Mouse (Mus musculus) liver, embryonic 15.5 days (tissue): ENCODE data around the gene Elf5. TPM values are rescaled to one million over a fixed set of nuclear protein-coding genes. Genes with fewer than 3 reads are reported as not detected.

Source experiments
- ATAC-seq: fragments of 200-750 bp; cut with Nextera tagmentation; 2 replicates; pipeline ENCODE4 v1.8.0; 2017; ENCODE audit warnings: moderate number of reproducible peaks, mild to moderate bottlenecking, moderate library complexity; ENCODE audit not compliant: insufficient read depth
- H3K27ac ChIP-seq: fragments of 300-500 bp; sonication (generic); replicated peaks from 2 replicates; pipeline ENCODE4 v1.5.1; 2015; ENCODE audit warnings: mild to moderate bottlenecking, inconsistent platforms
- H3K27me3 ChIP-seq: fragments of 300-500 bp; sonication (generic); 2 replicates; pipeline ENCODE4 v1.6.1; 2015; ENCODE audit warnings: mild to moderate bottlenecking, inconsistent platforms
- H3K36me3 ChIP-seq: fragments of 300-500 bp; sonication (generic); replicated peaks from 2 replicates; pipeline ENCODE4 v1.6.1; 2015; ENCODE audit warnings: moderate library complexity, mild to moderate bottlenecking, inconsistent platforms
- H3K4me1 ChIP-seq: fragments of 300-500 bp; sonication (generic); replicated peaks from 2 replicates; pipeline ENCODE4 v1.6.1; 2015; ENCODE audit warnings: inconsistent platforms
- H3K4me2 ChIP-seq: fragments of 300-500 bp; sonication (generic); 2 replicates; pipeline ENCODE4 v1.6.1; 2015; ENCODE audit warnings: moderate library complexity, mild to moderate bottlenecking, inconsistent platforms
- H3K4me3 ChIP-seq: fragments of 300-500 bp; sonication (generic); replicated peaks from 2 replicates; pipeline ENCODE4 v1.5.1; 2015; ENCODE audit warnings: mild to moderate bottlenecking, inconsistent platforms
- H3K9ac ChIP-seq: fragments of 300-500 bp; sonication (generic); 2 replicates; pipeline ENCODE4 v1.6.1; 2015; ENCODE audit warnings: moderate library complexity, mild to moderate bottlenecking, inconsistent platforms
- H3K9me3 ChIP-seq: fragments of 300-500 bp; sonication (generic); replicated peaks from 2 replicates; pipeline ENCODE4 v1.6.1; 2016; ENCODE audit warnings: inconsistent platforms
- WGBS: fragments of 180-500 bp; shearing (Covaris S2); methylation state at CpG from one replicate; pipeline ENCODE4 v1.1.7; 2015; ENCODE audit warnings: mixed read lengths; ENCODE audit not compliant: insufficient replicate concordance; 5-methylcytosine and 5-hydroxymethylcytosine counted together
- polyA plus RNA-seq: library from polyadenylated mRNA; unstranded; fragments of >200 nt; fragmentation: Nextera tagmentation; extraction: Ambion mirVana; gene quantifications from 2 replicates; pipeline ENCODE4 v1.2.1, GENCODE M21; 2015

The Elf5 gene
- polyA plus RNA-seq = 0.10 TPM in 1 of 2 replicates, not detected in the other

GRCm38 (mm10) chr2:103411348-103411747, at the start of gene Elf5:
Elf5 (plus strand) TSS chr2:103411688.
- ATAC-seq = no peak
- no peaks in the 10 kb centered on the region for H3K4me1 ChIP-seq
- H3K27me3 ChIP-seq = no peaks in the 10 kb centered on the region
- H3K27ac ChIP-seq = no peak within 1 kb of the TSS
- 63% methylated on average over 6 of the region's 6 CpGs for WGBS
- H3K9me3 ChIP-seq = no peaks in the 10 kb centered on the region
- H3K9ac ChIP-seq = no peak within 1 kb of the TSS
- no peaks in the 10 kb centered on the region for H3K36me3 ChIP-seq
- no peak within 1 kb of the TSS for H3K4me2 ChIP-seq
- H3K4me3 ChIP-seq = no peak within 1 kb of the TSS

GRCm38 (mm10) chr2:103372541-103372940, 38.9 kb upstream of the Elf5 start:
- Histone ChIP-seq H3K4me3 (no peak overlapping the region), H3K36me3 (no peaks in the 10 kb centered on the region), H3K27ac (no peak overlapping the region), H3K4me2 (no peak overlapping the region), H3K9ac (no peak overlapping the region), H3K4me1 (no peaks in the 10 kb centered on the region), H3K9me3 (no peaks in the 10 kb centered on the region), H3K27me3 (no peaks in the 10 kb centered on the region)
- WGBS = 58% methylated on average over 5 of the region's 5 CpGs
- no peak for ATAC-seq

- WGBS = 59% methylated on average over 9 of the region's 9 CpGs
- H3K27me3 ChIP-seq = no peaks in the 10 kb centered on the region
- no peak overlapping the region for H3K9ac ChIP-seq
- no peaks in the 10 kb centered on the region for H3K36me3 ChIP-seq
- no peaks in the 10 kb centered on the region for H3K9me3 ChIP-seq
- H3K4me2 ChIP-seq = no peak overlapping the region
- H3K4me3 ChIP-seq = no peak overlapping the region
- H3K4me1 ChIP-seq = no peaks in the 10 kb centered on the region
- H3K27ac ChIP-seq = no peak overlapping the region
- ATAC-seq = no peak
Measured at GRCm38 (mm10) chr2:103379502-103380160, 31.9 kb upstream of the Elf5 start.

- no peaks in the 10 kb centered on the region for H3K27me3 ChIP-seq
- no peak for ATAC-seq
- no peaks in the 10 kb centered on the region for H3K36me3 ChIP-seq
- H3K9ac ChIP-seq = no peak overlapping the region
- no peaks in the 10 kb centered on the region for H3K4me1 ChIP-seq
- no peak overlapping the region for H3K27ac ChIP-seq
- no peaks in the 10 kb centered on the region for H3K9me3 ChIP-seq
- WGBS = 61% methylated on average over 2 of the region's 2 CpGs
- no peak overlapping the region for H3K4me3 ChIP-seq
- no peak overlapping the region for H3K4me2 ChIP-seq
Measured at GRCm38 (mm10) chr2:103382174-103382573, 29.3 kb upstream of the Elf5 start.

GRCm38 (mm10) chr2:103387881-103388280, 23.6 kb upstream of the Elf5 start:
- H3K9ac ChIP-seq = no peak overlapping the region
- H3K4me2 ChIP-seq = no peak overlapping the region
- no peaks in the 10 kb centered on the region for H3K9me3 ChIP-seq
- H3K4me3 ChIP-seq = no peak overlapping the region
- no peak overlapping the region for H3K27ac ChIP-seq
- ATAC-seq = no peak
- no peaks in the 10 kb centered on the region; the same call in 1 of the 2 replicates for H3K27me3 ChIP-seq
- no peaks in the 10 kb centered on the region for H3K4me1 ChIP-seq
- WGBS = 44% methylated on average over 1 of the region's 1 CpGs
- H3K36me3 ChIP-seq = no peaks in the 10 kb centered on the region

DNA sequence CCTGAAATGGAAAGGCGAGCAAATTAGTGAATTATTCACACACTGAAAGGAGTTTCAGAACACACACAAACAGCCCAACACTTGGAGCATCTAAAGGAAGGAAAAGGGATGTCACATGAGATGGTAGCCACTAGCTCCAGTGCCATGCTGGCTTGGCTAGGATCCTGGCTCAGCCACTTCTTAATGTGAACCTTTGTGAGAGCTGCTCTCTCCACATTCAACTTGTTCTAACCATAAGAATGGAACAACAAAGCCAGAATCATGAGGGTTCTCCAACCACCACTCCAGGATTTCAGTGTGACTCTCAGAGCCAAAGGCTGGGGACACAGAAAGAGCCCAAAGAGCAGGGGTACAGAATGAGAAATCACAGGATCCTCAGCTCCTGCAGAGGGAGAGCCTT, 23.2 kb upstream of the Elf5 start:
- WGBS = 46% methylated on average over 1 of the region's 1 CpGs
- Histone ChIP-seq H3K4me2 (no peak overlapping the region), H3K27me3 (no peaks in the 10 kb centered on the region; the same call in 1 of the 2 replicates), H3K9me3 (no peaks in the 10 kb centered on the region), H3K4me1 (no peaks in the 10 kb centered on the region), H3K36me3 (no peaks in the 10 kb centered on the region), H3K27ac (no peak overlapping the region), H3K9ac (no peak overlapping the region), H3K4me3 (no peak overlapping the region)
- no peak for ATAC-seq

DNA sequence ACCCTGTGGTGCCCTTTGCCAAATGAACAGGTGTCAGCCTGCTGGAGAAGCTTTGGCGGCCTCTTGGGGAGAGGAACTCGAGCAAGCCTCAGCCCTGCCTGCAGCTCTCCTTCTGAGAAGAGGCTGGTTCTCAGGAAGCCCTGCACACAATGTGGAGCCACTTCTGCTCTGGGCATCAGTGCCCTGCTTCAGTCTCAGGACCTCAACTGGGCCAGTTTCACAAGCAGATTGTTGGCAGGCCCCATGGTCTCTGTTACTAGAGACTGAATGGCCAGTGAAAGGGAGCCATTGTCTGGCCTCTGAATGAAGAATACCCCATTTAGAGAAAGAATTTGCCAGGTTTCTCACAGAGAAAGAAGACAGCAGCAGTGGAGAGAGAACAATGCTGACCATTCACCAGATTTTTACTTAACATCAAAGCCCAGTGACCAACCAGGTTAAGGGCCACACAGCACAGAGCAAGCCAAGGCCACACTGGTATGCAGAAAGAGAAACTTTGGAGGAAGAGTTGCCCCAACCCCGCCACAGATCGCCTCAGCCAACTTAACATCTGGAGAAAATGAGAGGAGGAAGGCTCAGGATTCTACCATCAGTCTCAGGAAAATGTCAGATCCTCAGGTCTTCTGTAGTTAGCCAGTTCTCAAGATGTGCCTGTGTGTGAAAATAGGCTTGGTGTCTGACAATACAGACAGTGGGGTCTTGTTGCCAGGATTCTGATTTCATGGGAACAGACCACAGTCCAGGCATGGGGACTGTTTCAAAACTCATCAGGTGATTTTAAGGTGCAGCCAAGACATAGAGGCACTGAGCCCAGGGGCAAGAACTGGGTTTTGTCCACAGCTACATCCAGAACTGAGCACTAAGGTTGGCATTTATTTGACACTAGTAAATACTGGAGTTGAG, 21.2 kb upstream of the Elf5 start:
- H3K27me3 ChIP-seq = no peaks in the 10 kb centered on the region; the same call in 1 of the 2 replicates
- no peaks in the 10 kb centered on the region for H3K9me3 ChIP-seq
- no peak overlapping the region for H3K9ac ChIP-seq
- 41% methylated on average over 4 of the region's 4 CpGs for WGBS
- H3K4me3 ChIP-seq = no peak overlapping the region
- no peak overlapping the region for H3K4me2 ChIP-seq
- no peak overlapping the region for H3K27ac ChIP-seq
- H3K36me3 ChIP-seq = no peaks in the 10 kb centered on the region
- H3K4me1 ChIP-seq = no peaks in the 10 kb centered on the region
- no peak for ATAC-seq

DNA sequence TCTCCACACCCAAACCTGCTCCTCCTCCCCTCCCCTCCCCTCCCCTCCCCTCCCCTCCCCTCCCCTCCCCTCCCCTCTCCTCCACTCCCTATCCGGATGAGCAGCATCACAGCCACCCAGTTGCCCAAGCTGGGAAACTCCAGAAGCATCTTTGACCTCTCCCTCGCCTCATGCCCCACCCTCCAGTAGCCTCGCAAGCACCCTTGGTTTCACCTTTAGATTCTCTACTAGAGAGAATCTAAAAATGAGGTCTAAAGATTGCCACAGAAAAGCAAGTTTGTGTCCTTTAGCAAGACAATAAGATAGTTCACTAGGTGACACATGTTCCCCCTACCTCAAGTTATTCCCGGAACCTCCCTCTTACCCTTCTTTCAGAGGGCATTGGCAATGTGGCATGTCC, 19.9 kb upstream of the Elf5 start:
- ATAC-seq = no peak
- Histone ChIP-seq H3K9me3 (no peaks in the 10 kb centered on the region), H3K27me3 (no peaks in the 10 kb centered on the region; the same call in 1 of the 2 replicates), H3K27ac (no peak overlapping the region), H3K4me2 (no peak overlapping the region), H3K4me1 (no peaks in the 10 kb centered on the region), H3K36me3 (no peaks in the 10 kb centered on the region), H3K9ac (no peak overlapping the region), H3K4me3 (no peak overlapping the region)
- 66% methylated on average over 4 of the region's 4 CpGs for WGBS

DNA sequence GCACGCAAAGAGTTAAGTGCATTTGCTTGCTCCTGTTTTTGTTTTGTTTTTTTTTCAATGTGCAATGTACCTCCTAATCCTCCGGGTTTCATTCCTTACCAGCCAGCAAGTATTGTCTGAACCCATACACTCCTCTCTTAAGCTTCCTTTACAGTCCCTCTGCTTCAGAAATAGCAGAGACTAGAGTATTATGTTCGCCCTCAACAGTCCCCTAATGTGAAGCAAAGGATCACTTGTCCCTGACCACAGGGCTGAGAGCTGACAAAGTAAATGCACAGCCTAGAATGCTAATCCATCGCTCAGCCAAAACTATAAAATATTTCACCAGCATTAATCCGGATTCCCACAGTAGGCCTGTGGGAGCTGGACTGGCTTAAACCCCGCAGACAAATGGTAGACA, 13.4 kb upstream of the Elf5 start:
- 58% methylated on average over 6 of the region's 6 CpGs for WGBS
- no peak for ATAC-seq

GRCm38 (mm10) chr2:103400691-103401090, 10.8 kb upstream of the Elf5 start:
- H3K4me2 ChIP-seq = no peak overlapping the region
- no peaks in the 10 kb centered on the region for H3K4me1 ChIP-seq
- H3K27me3 ChIP-seq = peaks cover 4% of the 10 kb centered on the region; the same call in 1 of the 2 replicates
- H3K9ac ChIP-seq = no peak overlapping the region
- ATAC-seq = no peak
- H3K9me3 ChIP-seq = no peaks in the 10 kb centered on the region
- H3K4me3 ChIP-seq = no peak overlapping the region
- 63% methylated on average over 4 of the region's 4 CpGs for WGBS
- H3K27ac ChIP-seq = no peak overlapping the region
- no peaks in the 10 kb centered on the region for H3K36me3 ChIP-seq

More for the DNA sequence above, 13.4 kb upstream of the Elf5 start:
- H3K36me3 ChIP-seq = no peaks in the 10 kb centered on the region
- H3K9me3 ChIP-seq = no peaks in the 10 kb centered on the region
- H3K9ac ChIP-seq = no peak overlapping the region
- H3K27me3 ChIP-seq = peaks cover 4% of the 10 kb centered on the region; the same call in 1 of the 2 replicates
- H3K4me3 ChIP-seq = no peak overlapping the region
- H3K4me1 ChIP-seq = no peaks in the 10 kb centered on the region
- H3K4me2 ChIP-seq = no peak overlapping the region
- H3K27ac ChIP-seq = no peak overlapping the region

DNA sequence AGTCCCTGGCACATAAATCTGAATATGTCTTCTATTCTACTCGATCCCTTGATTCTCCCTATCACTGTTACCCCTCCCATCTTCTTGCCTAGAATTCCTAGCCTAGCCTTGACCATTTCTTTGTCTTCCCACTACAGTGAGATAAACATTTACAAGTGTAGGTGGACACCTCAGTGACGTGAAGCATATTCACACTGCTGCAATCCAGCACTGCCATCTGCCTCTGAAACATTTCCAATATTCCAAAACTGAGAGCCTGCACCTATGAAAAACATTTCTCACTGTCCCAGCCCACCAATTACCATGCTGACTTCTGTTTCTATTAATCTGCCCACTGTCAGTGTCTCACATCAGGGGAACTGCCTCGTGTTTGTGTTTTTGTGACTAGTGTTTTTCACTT, 5.2 kb upstream of the Elf5 start:
- Histone ChIP-seq H3K27me3 (peaks cover 4% of the 10 kb centered on the region; the same call in 1 of the 2 replicates), H3K27ac (no peak overlapping the region), H3K9ac (no peak overlapping the region), H3K36me3 (no peaks in the 10 kb centered on the region), H3K4me1 (no peaks in the 10 kb centered on the region), H3K9me3 (no peaks in the 10 kb centered on the region), H3K4me2 (no peak overlapping the region), H3K4me3 (no peak overlapping the region)
- no peak for ATAC-seq
- WGBS = 49% methylated on average over 3 of the region's 3 CpGs
